Mouse (Mus musculus) E14TG2a.4 (cell line): ENCODE results near the gene Vat1.

Experiments used
- CTCF ChIP-seq: conservative IDR thresholded peaks from 2 replicates; pipeline ENCODE4 v1.5.1; 2014; ENCODE audit warnings: low read length
- NANOG ChIP-seq: IDR thresholded peaks from 2 replicates; pipeline ENCODE4 v1.6.1; 2014; ENCODE audit warnings: borderline replicate concordance, low read length, mixed read lengths

DNA sequence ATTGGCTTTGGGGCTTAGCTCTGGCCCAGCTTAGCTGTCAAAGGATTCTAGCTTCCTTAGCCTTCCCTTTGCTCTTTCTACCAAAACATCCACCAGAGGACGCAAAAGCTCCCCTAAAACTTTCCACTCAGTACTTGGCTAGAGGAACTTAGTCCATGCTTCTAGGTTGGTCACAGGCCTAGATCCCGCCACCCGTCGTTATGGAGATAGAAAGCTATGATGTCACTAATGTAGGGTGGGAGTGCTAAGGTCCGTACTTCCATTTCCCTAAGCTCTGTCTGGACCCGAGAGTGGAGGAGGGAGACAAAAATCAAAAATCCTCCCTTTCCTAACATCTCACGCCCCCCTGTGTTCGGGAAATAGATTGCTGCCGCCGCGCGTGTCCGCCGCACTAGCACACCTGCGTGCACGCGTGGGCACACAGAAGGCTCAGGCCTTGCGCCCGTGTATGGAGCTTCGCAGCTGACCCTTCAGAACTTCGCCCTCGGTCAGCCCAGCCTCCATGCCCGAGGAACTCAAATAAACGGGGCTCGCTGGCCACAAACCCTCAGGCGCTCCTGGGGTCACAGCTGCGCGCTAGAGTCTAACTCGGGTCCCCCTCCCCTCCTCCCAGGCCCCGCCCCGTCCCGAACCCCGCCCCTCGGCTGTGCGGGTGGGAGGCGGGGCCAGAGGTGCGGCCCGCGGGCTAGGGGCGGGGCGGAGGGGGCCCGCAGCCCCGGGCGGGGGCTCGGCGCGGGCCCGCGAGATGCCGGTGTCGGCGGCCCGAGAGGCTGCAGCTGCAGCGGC, 1.6 kb upstream of the Vat1 start:
- TF ChIP-seq CTCF: no peak; the same call in none of the 2 replicates
- no peak for TF ChIP-seq NANOG
